Mouse (Mus musculus) heart, postnatal 0 days (tissue): ENCODE results near the gene Traf3.

Source experiments
- CTCF ChIP-seq: IDR thresholded peaks from 2 replicates; pipeline ENCODE4 v1.5.1; 2016; ENCODE audit warnings: antibody characterized with exemption, control low read depth, low read depth
- EP300 ChIP-seq: IDR thresholded peaks from 2 replicates; pipeline ENCODE4 v1.6.1; 2016; ENCODE audit warnings: antibody characterized with exemption, low read depth

DNA sequence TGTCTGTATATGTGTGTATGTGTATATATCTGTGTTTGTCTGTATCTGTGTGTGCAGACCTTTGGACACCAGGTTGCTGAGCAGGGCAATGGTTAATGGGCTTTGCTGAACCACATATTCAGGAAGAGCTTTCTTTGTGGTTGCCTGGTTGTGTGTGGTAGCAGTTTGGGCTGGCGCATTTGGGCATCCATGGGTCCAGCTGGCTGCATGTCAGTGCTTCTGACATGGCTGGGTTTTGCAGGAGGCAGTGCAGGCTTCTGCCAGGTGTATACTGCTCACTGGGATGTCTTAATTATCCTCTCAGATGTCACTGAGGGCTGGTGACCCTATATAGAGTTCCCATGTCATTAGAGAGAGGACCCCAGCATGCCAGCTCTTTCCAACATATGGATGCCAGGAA is 10.4 kb upstream of the Traf3 start:
- no peak for TF ChIP-seq CTCF
- TF ChIP-seq EP300 = no peak
